Mouse (Mus musculus) bone marrow macrophage, adult 2 months (primary cell): ENCODE measurements around the gene Tmub1.

Experiments
- CTCF ChIP-seq: IDR thresholded peaks from 2 replicates; pipeline ENCODE4 v1.5.1; 2012; ENCODE audit warnings: low read depth, mild to moderate bottlenecking, low read length, moderate library complexity
- POLR2A ChIP-seq: IDR thresholded peaks from 2 replicates; pipeline ENCODE4 v1.6.1; 2012; ENCODE audit warnings: mild to moderate bottlenecking, low read depth, low read length, borderline replicate concordance

- TF ChIP-seq CTCF (no peak), POLR2A (no peak)
Measured at GRCm38 (mm10) chr5:24474723-24475261, 27.1 kb upstream of the Tmub1 start.
